Mouse (Mus musculus) intestine, embryonic 15.5 days (tissue): ENCODE results near the gene Armc8. TPM values are rescaled to one million over a fixed set of nuclear protein-coding genes. Genes with fewer than 3 reads are reported as not detected.

Experiments used
- ATAC-seq: fragments of 200-750 bp; cut with Nextera tagmentation; 2 replicates; pipeline ENCODE4 v1.8.0; 2017; ENCODE audit warnings: moderate TSS enrichment, moderate library complexity
- H3K27ac ChIP-seq: fragments of 300-500 bp; sonication (generic); 2 replicates; pipeline ENCODE4 v1.5.1; 2015; ENCODE audit warnings: mild to moderate bottlenecking, inconsistent platforms
- H3K27me3 ChIP-seq: fragments of 300-500 bp; sonication (generic); replicated peaks from 2 replicates; pipeline ENCODE4 v1.6.1; 2015; ENCODE audit warnings: inconsistent platforms
- H3K36me3 ChIP-seq: fragments of 300-500 bp; sonication (generic); 2 replicates; pipeline ENCODE4 v1.6.1; 2015; ENCODE audit warnings: inconsistent platforms
- H3K4me1 ChIP-seq: fragments of 300-500 bp; sonication (generic); replicated peaks from 2 replicates; pipeline ENCODE4 v1.6.1; 2015; ENCODE audit warnings: inconsistent platforms
- H3K4me2 ChIP-seq: fragments of 300-500 bp; sonication (generic); replicated peaks from 2 replicates; pipeline ENCODE4 v1.6.1; 2015; ENCODE audit warnings: mild to moderate bottlenecking, inconsistent platforms
- H3K4me3 ChIP-seq: fragments of 300-500 bp; sonication (generic); replicated peaks from 2 replicates; pipeline ENCODE4 v1.5.1; 2015; ENCODE audit warnings: inconsistent platforms
- H3K9ac ChIP-seq: fragments of 300-500 bp; sonication (generic); 2 replicates; pipeline ENCODE4 v1.6.1; 2015; ENCODE audit warnings: inconsistent platforms
- H3K9me3 ChIP-seq: fragments of 300-500 bp; sonication (generic); 2 replicates; pipeline ENCODE4 v1.6.1; 2016; ENCODE audit warnings: inconsistent platforms
- WGBS: fragments of 180-500 bp; shearing (Covaris S2); methylation state at CpG from one replicate; pipeline ENCODE4 v1.1.7; 2015; 5-methylcytosine and 5-hydroxymethylcytosine counted together
- polyA plus RNA-seq: library from polyadenylated mRNA; unstranded; fragments of >200 nt; fragmentation: Nextera tagmentation; extraction: Ambion mirVana; gene quantifications from 2 replicates; pipeline ENCODE4 v1.2.1, GENCODE M21; 2015

Armc8 gene
- polyA plus RNA-seq, 1 experiment from 2014 or later: 26.9 TPM

GRCm38 (mm10) chr9:99464876-99465275 is 103.8 kb downstream of the Armc8 start:
- 80% methylated on average over 6 of the region's 6 CpGs for WGBS
- Histone ChIP-seq H3K4me1 (no peaks in the 10 kb centered on the region), H3K4me2 (no peak overlapping the region), H3K4me3 (no peak overlapping the region), H3K27me3 (no peaks in the 10 kb centered on the region), H3K36me3 (no peaks in the 10 kb centered on the region), H3K9me3 (no peaks in the 10 kb centered on the region), H3K9ac (no peak overlapping the region), H3K27ac (no peak overlapping the region)
- no peak for ATAC-seq

DNA sequence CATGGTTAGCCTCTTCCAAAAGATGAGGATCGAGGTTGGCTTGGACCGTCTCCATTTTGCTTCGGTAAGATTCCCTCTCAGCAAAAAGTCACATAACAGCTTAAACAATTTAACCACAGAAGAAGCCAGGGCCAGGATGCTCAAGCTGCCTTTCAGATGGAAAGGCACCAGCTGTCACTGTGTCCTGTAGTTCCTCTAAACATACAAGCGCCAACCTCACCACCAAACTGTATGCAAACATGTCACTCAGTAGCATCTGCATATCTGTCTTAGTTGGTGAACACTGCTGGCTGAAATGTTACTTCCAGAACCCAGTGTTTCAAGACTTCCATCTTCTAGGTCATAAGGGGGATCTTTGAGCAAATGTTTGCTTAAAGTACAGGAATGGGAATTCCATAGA is 109.0 kb downstream of the Armc8 start:
- no peaks in the 10 kb centered on the region for H3K27me3 ChIP-seq
- H3K4me2 ChIP-seq: no peak overlapping the region
- no peak overlapping the region for H3K9ac ChIP-seq
- no peak overlapping the region for H3K27ac ChIP-seq
- H3K4me3 ChIP-seq: no peak overlapping the region
- no peaks in the 10 kb centered on the region for H3K9me3 ChIP-seq
- WGBS: 80% methylated on average over 4 of the region's 4 CpGs
- H3K36me3 ChIP-seq: no peaks in the 10 kb centered on the region
- no peak for ATAC-seq
- no peaks in the 10 kb centered on the region for H3K4me1 ChIP-seq

DNA sequence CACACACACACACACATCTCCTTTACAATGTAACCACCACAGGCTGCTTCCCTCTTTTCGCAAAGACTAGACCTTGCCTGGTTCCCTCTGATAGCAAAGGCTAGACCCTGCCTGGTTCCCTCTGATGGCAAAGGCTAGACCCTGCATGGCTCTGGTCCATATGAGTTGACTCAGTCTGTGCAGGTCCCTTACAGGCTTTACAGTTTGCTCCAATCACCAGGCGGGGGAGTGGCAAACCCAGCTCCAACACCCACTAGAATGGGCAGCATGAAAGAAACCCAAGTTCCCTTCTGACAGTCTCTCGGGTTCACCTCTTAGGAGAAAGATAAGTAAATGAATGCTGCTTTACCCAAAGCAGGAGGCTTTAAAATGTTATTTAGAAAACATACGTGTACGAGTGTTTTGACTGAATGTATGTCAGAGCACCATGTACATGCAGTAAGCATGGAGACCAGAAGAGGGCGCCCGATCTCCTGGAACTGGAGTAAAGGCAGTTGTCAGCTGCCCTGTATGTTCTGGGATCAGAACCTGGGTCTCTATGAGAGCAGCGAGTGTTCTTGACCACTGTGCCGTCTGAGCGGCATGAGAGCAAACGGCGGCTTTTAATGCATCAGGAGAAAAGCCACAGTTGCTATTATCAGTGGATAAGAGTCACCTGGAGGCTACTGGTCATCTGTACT is 110.0 kb downstream of the Armc8 start:
- no peak for ATAC-seq
- Histone ChIP-seq H3K4me1 (no peaks in the 10 kb centered on the region), H3K4me2 (no peak overlapping the region), H3K27me3 (no peaks in the 10 kb centered on the region), H3K4me3 (no peak overlapping the region), H3K9ac (no peak overlapping the region), H3K9me3 (no peaks in the 10 kb centered on the region), H3K27ac (no peak overlapping the region), H3K36me3 (no peaks in the 10 kb centered on the region)
- 44% methylated on average over 12 of the region's 12 CpGs for WGBS

GRCm38 (mm10) chr9:99454211-99454610 is 114.5 kb downstream of the Armc8 start:
- Histone ChIP-seq H3K36me3 (no peaks in the 10 kb centered on the region), H3K27me3 (no peaks in the 10 kb centered on the region; the same call in 1 of the 2 replicates), H3K4me3 (no peak overlapping the region), H3K4me1 (no peaks in the 10 kb centered on the region), H3K27ac (no peak overlapping the region), H3K9me3 (no peaks in the 10 kb centered on the region), H3K9ac (no peak overlapping the region), H3K4me2 (no peak overlapping the region)
- WGBS: 83% methylated on average over 4 of the region's 4 CpGs
- no peak for ATAC-seq

- Histone ChIP-seq H3K9ac (no peak within 1 kb of the TSS), H3K4me2 (peak within 1 kb of the TSS; percentile 48), H3K36me3 (no peaks in the 10 kb centered on the region), H3K4me1 (no peaks in the 10 kb centered on the region), H3K4me3 (no peak within 1 kb of the TSS; the same call in 1 of the 2 replicates), H3K27ac (no peak within 1 kb of the TSS), H3K9me3 (no peaks in the 10 kb centered on the region), H3K27me3 (no peaks in the 10 kb centered on the region; the same call in 1 of the 2 replicates)
- ATAC-seq: peak; percentile 74; the same call in 1 of the 2 replicates
- WGBS: 5% methylated on average over 14 of the region's 14 CpGs
Observed at GRCm38 (mm10) chr9:99451161-99451560, 117.5 kb downstream of the Armc8 start, which contains the start of gene Nme9. Gene Nme9, plus strand, starts transcription at chr9:99451475.

- no peaks in the 10 kb centered on the region; the same call in 1 of the 2 replicates for H3K27me3 ChIP-seq
- H3K4me2 ChIP-seq: no peak overlapping the region
- H3K4me3 ChIP-seq: no peak overlapping the region
- no peaks in the 10 kb centered on the region for H3K36me3 ChIP-seq
- H3K9me3 ChIP-seq: no peaks in the 10 kb centered on the region
- no peak for ATAC-seq
- H3K9ac ChIP-seq: no peak overlapping the region
- 37% methylated on average over 9 of the region's 9 CpGs for WGBS
- no peak overlapping the region for H3K27ac ChIP-seq
- H3K4me1 ChIP-seq: no peaks in the 10 kb centered on the region
Observed at GRCm38 (mm10) chr9:99449886-99450647, 118.6 kb downstream of the Armc8 start.

DNA sequence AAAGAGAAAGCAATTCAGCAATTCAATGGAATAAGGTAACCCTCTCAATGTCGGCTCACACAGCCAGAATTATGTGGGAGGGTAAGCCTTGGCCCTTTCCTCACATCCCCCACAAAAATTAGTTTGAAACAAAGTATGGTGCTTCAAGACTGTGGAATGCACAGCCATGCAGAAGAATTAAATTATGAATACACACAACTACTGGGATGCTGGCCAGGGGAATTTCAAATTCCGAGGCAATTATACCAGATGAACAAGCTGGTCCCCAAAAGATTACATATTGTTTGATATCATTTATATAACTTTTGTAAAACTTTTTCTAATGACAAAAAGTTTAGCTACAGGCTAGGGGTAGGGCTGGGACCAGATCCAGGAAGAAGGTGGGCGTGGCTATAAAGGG is 121.4 kb downstream of the Armc8 start:
- 0 out of 2 replicates have a peak, but pooled peaks have one; percentile 37 for ATAC-seq
- WGBS: 66% methylated on average over 3 of the region's 3 CpGs
- Histone ChIP-seq H3K36me3 (no peaks in the 10 kb centered on the region), H3K4me1 (no peaks in the 10 kb centered on the region), H3K27ac (no peak overlapping the region), H3K4me2 (no peak overlapping the region), H3K27me3 (no peaks in the 10 kb centered on the region; the same call in 1 of the 2 replicates), H3K9ac (no peak overlapping the region), H3K4me3 (no peak overlapping the region), H3K9me3 (no peaks in the 10 kb centered on the region)

- H3K27me3 ChIP-seq: no peaks in the 10 kb centered on the region; the same call in 1 of the 2 replicates
Observed at GRCm38 (mm10) chr9:99446259-99446658, 122.4 kb downstream of the Armc8 start.

DNA sequence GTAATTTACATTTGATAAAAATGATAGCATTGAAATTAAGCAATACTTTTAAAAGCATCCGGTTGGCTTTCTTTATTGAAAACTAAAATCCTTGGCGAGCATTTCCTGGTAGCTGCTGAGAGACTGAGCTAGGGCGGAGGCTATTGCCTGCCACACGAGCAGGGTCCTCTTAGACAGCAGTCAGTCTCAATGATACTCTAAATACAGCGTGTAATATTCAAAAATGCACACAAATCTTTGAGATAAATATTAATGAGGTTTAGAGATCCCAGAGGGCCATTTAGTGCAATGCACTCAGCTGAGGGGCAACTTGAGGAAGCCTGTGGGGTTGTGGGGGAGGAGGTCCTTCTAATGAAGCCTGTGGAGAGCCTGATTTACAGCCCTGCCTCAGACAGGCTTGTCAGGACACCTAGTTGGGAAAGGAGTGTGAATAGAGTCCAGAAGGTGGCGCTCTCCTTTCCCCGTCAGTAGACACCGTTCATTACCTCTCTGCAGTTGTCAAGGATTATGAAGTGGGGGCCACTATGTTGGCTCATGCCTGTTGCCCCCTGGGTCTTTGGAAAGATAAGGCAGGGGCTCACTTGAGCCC is 124.0 kb downstream of the Armc8 start:
- 32% methylated on average over 8 of the region's 8 CpGs for WGBS
- H3K36me3 ChIP-seq: no peaks in the 10 kb centered on the region
- H3K4me3 ChIP-seq: no peak overlapping the region
- H3K27ac ChIP-seq: no peak overlapping the region
- H3K9me3 ChIP-seq: no peaks in the 10 kb centered on the region
- no peak overlapping the region for H3K4me2 ChIP-seq
- no peaks in the 10 kb centered on the region for H3K27me3 ChIP-seq
- no peak for ATAC-seq
- no peaks in the 10 kb centered on the region for H3K4me1 ChIP-seq
- no peak overlapping the region for H3K9ac ChIP-seq

More at GRCm38 (mm10) chr9:99446259-99446658, 122.4 kb downstream of the Armc8 start:
- no peak overlapping the region for H3K9ac ChIP-seq
- H3K36me3 ChIP-seq: no peaks in the 10 kb centered on the region
- no peaks in the 10 kb centered on the region for H3K9me3 ChIP-seq
- H3K4me2 ChIP-seq: no peak overlapping the region
- no peak for ATAC-seq
- H3K4me3 ChIP-seq: no peak overlapping the region
- H3K4me1 ChIP-seq: no peaks in the 10 kb centered on the region
- H3K27ac ChIP-seq: no peak overlapping the region

GRCm38 (mm10) chr9:99441647-99442433 is 126.9 kb downstream of the Armc8 start:
- Histone ChIP-seq H3K36me3 (no peaks in the 10 kb centered on the region), H3K9ac (no peak overlapping the region), H3K27me3 (0 out of 2 replicates have a peak, but pooled peaks cover 4% of the 10 kb centered on the region), H3K9me3 (no peaks in the 10 kb centered on the region), H3K4me2 (no peak overlapping the region), H3K4me3 (no peak overlapping the region), H3K27ac (no peak overlapping the region), H3K4me1 (peaks cover 6% of the 10 kb centered on the region; the same call in 1 of the 2 replicates)
- ATAC-seq: no peak
- WGBS: 84% methylated on average over 4 of the region's 4 CpGs

DNA sequence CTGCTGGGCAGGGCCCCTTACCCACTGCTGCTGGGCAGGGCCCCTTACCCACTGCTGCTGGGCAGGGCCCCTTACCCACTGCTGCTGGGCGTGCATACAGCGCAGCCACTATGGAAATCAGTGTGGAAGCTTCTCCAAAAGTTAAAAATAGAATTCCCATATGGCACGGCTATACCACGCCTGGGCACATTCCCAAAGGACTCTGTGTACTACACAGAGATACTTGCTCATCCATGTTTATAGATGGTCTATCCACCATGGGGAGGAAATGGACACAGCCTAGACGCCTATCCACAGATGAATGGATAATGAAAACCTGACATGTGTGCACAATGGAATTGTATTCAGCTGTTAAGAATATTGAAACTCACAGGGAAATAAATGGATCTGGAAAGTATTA is 127.8 kb downstream of the Armc8 start:
- Histone ChIP-seq H3K9me3 (no peaks in the 10 kb centered on the region), H3K4me2 (no peak overlapping the region), H3K4me1 (peaks cover 6% of the 10 kb centered on the region), H3K4me3 (no peak overlapping the region), H3K36me3 (no peaks in the 10 kb centered on the region), H3K27ac (no peak overlapping the region), H3K9ac (no peak overlapping the region), H3K27me3 (0 out of 2 replicates have a peak, but pooled peaks cover 4% of the 10 kb centered on the region)
- ATAC-seq: no peak
- WGBS: 67% methylated on average over 5 of the region's 5 CpGs

DNA sequence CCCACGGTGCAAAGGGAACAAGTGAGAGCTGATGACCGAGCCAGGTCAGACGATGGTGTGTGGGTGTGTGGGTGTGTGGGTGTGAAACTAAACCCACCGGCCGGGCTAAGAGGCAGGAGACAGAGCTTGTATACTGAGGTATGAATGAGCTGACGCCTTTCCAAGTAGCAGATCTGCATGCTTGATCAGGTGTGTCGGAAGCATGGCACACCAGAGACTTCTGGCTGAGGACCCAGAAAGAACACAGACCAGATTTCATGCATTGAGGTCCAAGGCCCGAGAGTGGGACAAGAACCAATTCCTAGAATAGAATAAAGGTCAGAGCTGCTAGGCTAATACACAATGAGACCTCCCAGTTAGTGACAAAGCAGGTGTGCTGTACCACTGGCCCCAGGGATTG is 129.6 kb downstream of the Armc8 start:
- Histone ChIP-seq H3K9ac (no peak overlapping the region), H3K4me3 (no peak overlapping the region), H3K4me2 (no peak overlapping the region), H3K4me1 (peaks cover 16% of the 10 kb centered on the region), H3K27ac (no peak overlapping the region), H3K9me3 (no peaks in the 10 kb centered on the region), H3K36me3 (no peaks in the 10 kb centered on the region), H3K27me3 (0 out of 2 replicates have a peak, but pooled peaks cover 4% of the 10 kb centered on the region)
- WGBS: 80% methylated on average over 8 of the region's 8 CpGs
- ATAC-seq: no peak
